Mouse (Mus musculus): Measurements from ENCODE around the gene Pirb. TPM values are rescaled to one million over a fixed set of nuclear protein-coding genes. Genes with fewer than 3 reads are reported as not detected.

Gene Pirb
- polyA plus RNA-seq (2015; fragmentation: Nextera tagmentation; extraction: Ambion mirVana): 2.0 and 4.9 TPM in 2 replicates

DNA sequence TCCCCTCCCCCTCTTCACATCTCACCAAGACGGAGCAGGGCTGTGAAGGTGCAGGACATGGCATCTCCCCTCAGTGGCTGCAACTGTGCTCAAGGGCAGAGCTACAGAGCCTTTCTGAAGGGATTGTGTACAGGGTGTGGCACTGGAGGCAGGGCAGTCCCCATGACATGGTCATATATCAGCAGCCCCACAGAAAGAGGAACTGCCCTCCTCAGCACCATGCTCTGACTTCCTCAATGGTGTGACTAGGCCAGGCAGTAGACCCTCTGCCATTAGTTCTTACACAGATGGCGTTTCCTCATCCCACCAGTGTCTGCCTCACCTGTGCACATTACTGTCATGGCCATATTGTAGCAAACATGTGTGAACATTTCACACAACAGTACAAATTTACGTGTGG, at the start of gene Pirb:
Gene Pirb, minus strand, starts transcription at position 124 of the 400 bp plus-strand sequence.

DNA sequence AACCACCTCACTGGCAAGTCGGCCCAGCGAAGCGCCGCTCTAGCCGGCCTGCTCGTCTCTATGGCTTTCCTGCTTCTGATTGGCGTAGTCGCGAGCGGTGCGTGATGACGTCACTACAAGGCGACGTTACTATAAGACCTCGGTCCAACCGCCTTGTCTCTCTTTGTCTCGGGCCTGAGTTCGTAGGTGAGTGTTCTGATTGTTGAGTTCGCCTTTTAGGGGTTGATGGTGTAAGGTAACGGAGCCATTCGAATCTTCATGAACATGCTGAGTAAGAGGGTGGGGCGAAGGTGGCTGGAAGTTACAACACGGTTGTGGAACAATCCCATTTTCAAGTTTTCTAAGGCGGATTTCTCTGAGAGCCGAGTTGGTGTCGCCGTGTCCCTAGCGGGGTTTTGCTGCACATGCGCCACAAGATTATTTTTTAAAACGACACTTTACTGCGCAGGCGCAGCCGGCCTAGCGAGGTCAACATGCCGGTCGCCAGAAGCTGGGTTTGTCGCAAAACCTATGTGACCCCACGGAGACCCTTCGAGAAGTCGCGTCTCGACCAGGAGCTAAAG, 16.2 kb downstream of the Pirb start, which contains the start of gene Rps9:
Gene Rps9, plus strand, starts transcription at position 115 of the 563 bp plus-strand sequence.

DNA sequence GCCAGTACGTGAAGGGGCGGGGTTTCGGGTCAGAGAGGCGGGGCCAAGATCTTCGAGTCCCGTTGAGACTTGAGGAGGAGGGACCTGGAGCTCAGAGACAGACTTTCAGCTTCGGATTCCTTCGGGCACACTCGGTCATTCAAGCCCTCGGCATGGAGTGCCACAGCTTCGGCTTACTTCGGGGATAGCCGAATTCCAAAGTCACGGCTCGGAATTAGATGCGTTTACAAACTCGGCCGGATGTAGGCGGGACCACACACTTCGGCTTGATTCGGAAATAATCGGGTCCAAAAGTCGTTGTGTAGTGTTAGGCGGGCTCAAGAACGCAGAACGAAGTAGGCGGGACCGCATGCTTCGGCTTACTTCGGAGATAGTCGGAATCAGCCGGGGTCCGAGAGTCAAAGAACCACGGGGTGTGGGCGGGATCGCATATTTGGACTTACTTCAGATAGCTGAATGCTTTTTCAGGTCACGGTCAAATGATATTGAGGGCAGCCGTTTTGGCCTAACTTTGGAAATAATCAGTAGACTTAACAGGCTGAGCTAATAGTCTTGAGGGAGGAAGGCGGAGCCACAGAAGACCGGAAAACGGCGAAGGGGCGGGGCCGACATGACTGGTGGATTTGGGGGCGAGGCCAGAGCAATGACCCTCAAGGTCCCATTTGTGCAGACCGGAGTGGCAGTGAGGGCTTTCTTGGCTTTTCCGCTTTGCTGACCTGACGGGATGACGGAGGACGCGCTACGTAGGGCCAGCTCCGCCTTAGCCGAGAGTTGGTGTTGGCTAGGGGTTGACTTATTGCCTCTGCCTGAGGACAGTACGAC, 27.0 kb downstream of the Pirb start, which contains the start of gene Mboat7:
Gene Mboat7, minus strand, starts transcription at position 537 of the 822 bp plus-strand sequence.

DNA sequence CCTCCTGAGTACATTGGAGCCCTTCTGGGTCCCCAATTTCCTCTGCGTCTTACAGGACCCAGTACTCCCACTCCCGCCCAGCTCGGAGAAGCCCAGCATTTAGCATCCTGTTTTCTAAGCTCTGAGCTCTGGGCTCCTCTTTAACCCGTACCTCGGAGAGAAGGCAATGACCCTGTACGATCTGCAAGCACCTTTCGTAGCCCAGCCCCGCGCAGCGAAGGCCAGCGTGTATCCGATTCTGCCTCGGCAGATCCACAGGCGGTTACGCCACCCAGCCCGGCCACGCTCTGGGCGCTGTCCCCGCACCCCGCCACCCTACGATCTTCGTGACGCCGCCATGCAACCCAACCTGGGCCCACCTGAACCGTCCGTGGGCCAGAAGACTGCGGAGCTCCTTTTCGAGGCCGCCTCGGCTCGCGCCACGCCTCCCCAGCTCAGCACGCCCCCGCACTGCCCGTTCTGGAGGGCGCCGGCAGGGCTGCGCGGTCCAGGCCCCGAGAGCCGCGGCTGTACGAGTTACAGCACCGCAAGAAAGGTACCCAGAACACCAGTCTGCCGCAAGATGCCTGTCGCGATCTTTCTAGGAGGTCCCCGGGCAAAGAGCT, 27.7 kb downstream of the Pirb start, which contains the start of gene Tsen34:
Gene Tsen34, plus strand, starts transcription at position 482 of the 605 bp plus-strand sequence.

DNA sequence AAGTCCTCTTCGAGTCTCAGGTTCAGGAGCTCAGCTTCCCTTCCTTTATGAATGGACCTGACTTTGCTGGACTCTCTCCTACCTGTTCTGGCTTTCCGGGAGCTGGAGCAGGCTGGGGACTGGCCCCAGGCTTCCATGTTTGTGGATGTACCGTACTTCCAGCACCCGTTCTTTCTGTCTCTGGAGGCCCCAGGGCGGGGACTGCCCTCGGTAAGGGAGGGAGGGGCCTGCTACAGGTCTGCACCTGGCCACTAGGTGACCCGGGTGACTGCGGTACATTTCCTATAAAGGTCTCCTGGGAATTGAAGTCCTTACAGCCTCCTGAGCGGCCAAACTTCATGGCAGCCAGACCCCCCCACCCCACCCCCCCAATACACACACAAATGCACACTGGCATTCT, 42.8 kb downstream of the Pirb start, which contains the start of gene Tmc4:
Gene Tmc4, minus strand, starts transcription at position 212 of the 400 bp plus-strand sequence.

DNA sequence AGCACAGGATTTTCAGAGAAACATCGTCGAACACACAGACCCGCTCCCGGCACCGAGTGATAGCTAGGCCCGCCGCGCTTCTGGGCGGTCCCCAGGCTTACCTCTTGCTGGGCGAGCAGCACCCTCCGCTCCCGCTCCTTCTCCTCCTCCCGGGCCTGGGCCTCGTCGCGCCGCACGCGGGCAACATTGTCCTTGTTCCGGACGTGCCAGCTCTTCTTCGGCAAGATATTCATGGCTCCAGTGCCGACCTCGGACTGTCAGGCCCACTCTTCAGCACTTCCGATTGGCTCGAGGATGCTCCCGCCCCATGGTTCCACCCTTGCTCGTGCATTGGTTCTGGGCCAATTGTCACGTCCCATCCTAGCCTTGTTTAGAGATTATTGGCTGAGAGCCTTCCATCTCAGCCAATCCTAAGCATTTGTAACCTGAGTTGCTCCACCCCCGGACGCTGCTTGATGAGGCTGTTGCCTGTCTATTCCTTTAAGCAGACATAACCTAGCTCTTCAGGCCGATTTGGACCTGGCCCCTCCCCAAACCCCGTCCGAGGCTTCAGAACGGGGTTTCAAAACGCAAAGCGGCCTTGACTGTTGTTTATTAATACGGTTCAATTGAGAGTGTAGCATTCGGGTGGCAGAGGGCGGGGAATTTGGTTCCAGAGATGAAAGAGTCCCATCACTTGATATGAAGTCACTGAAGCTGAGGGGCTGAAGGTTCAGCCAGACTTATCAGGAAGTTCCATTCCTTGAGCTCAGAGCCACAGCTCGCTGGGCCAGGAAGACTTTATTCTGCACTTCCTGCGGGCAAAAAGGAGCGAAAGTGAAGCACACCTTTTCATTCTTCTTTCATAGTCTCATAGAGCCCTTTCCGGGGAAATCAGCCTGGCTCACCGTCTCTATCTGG, 54.7 kb downstream of the Pirb start, which contains the start of gene Leng1:
Gene Leng1, minus strand, starts transcription at position 626 of the 900 bp plus-strand sequence.

Other genes starting within 250 kb of the Pirb start
- gene Tarm1, start 217.8 kb downstream of the Pirb start, polyA plus RNA-seq (2015; fragmentation: Nextera tagmentation; extraction: Ambion mirVana): 0.13 and 0.40 TPM in 2 replicates
- not detected in 2 replicates for gene Oscar, start 104.2 kb downstream of the Pirb start, polyA plus RNA-seq (2015; fragmentation: Nextera tagmentation; extraction: Ambion mirVana)
- 504 and 592 TPM in 2 replicates for gene Ndufa3, start 103.0 kb downstream of the Pirb start, polyA plus RNA-seq (2015; fragmentation: Nextera tagmentation; extraction: Ambion mirVana)
- 11.3 and 12.6 TPM in 2 replicates for gene Tfpt, start 90.5 kb downstream of the Pirb start, polyA plus RNA-seq (2015; fragmentation: Nextera tagmentation; extraction: Ambion mirVana)
- 43.3 and 43.9 TPM in 2 replicates for gene Prpf31, start 90.4 kb downstream of the Pirb start, polyA plus RNA-seq (2015; fragmentation: Nextera tagmentation; extraction: Ambion mirVana)
- 22.0 and 22.5 TPM in 2 replicates for gene Cnot3, start 75.1 kb downstream of the Pirb start, polyA plus RNA-seq (2015; fragmentation: Nextera tagmentation; extraction: Ambion mirVana)
- gene Leng1, start 54.6 kb downstream of the Pirb start, polyA plus RNA-seq (2015; fragmentation: Nextera tagmentation; extraction: Ambion mirVana): 14.5 and 16.8 TPM in 2 replicates
- gene Tmc4, start 42.8 kb downstream of the Pirb start, polyA plus RNA-seq (2015; fragmentation: Nextera tagmentation; extraction: Ambion mirVana): 43.7 and 43.8 TPM in 2 replicates
- 159 and 166 TPM in 2 replicates for gene Tsen34, start 27.5 kb downstream of the Pirb start, polyA plus RNA-seq (2015; fragmentation: Nextera tagmentation; extraction: Ambion mirVana)
- gene Mboat7, start 26.9 kb downstream of the Pirb start, polyA plus RNA-seq (2015; fragmentation: Nextera tagmentation; extraction: Ambion mirVana): 32.8 and 37.9 TPM in 2 replicates
- gene Rps9, start 16.4 kb downstream of the Pirb start, polyA plus RNA-seq (2015; fragmentation: Nextera tagmentation; extraction: Ambion mirVana): 952 and 1,003 TPM in 2 replicates
- gene Gm15448, start 105.3 kb upstream of the Pirb start, polyA plus RNA-seq (2015; fragmentation: Nextera tagmentation; extraction: Ambion mirVana): not detected in 2 replicates
- gene Pira2, start 124.7 kb upstream of the Pirb start, polyA plus RNA-seq (2015; fragmentation: Nextera tagmentation; extraction: Ambion mirVana): 0.53 and 0.67 TPM in 2 replicates
- 0.30 and 0.34 TPM in 2 replicates for gene Gm14548, start 177.7 kb upstream of the Pirb start, polyA plus RNA-seq (2015; fragmentation: Nextera tagmentation; extraction: Ambion mirVana)
- 0.08 and 0.17 TPM in 2 replicates for gene Lilra6, start 195.1 kb upstream of the Pirb start, polyA plus RNA-seq (2015; fragmentation: Nextera tagmentation; extraction: Ambion mirVana)

All from urinary bladder, postnatal 0 days (tissue).